ENCODE assay signal across 9 mouse cellular contexts in genomic region chr2:180126195-180126594, GRCm38 (mm10). TPM values are rescaled to one million over a fixed set of nuclear protein-coding genes. Genes with fewer than 3 reads are reported as not detected.
DNase-seq lines count a peak whose midpoint lies in the region; ATAC-seq and TF ChIP-seq lines count a peak whose summit lies in the region.
"Had no signal": no experiment of that assay in that cellular context is flagged by ENCODE, and none has a peak within 500 bp of the region (broad histone marks: within the 10 kb centered on the region; RNA-seq: fewer than 3 reads in every experiment).

No protein-coding gene starts in this region.

- whole genome bisulfite sequencing in kidney, embryonic 14.5 days = 18% methylated on average over 4 of the region's 4 CpGs
- WGBS in bone marrow, adult 2 months = 3% methylated on average over 4 of the region's 4 CpGs
- 17% methylated on average over 4 of the region's 4 CpGs for whole genome bisulfite sequencing in stomach, embryonic 14.5 days
- 24% methylated on average over 4 of the region's 4 CpGs for WGBS in forebrain, embryonic 10.5 days

- H3K36me3 ChIP-seq in kidney, embryonic 14.5 days (ENCODE audit: control insufficient read depth, insufficient read depth, low read length) = no peaks in the 10 kb centered on the region; the same call in 1 of the 2 replicates
- no peaks in the 10 kb centered on the region for H3K36me3 ChIP-seq in stomach, embryonic 14.5 days (ENCODE audit: control insufficient read depth, insufficient read depth, low read length)
- peaks cover 10% of the 10 kb centered on the region for H3K36me3 ChIP-seq in forebrain, embryonic 10.5 days (replicated peaks)

- no peak overlapping the region for H3K4me2 ChIP-seq in kidney, embryonic 14.5 days (replicated peaks; ENCODE audit: low read depth, low read length)
- no peak overlapping the region for H3K4me2 ChIP-seq in stomach, embryonic 14.5 days (replicated peaks; ENCODE audit: low read depth, low read length)

- H3K27me3 ChIP-seq in kidney, embryonic 14.5 days (ENCODE audit: control insufficient read depth, insufficient read depth, low read length) = no peaks in the 10 kb centered on the region
- H3K27me3 ChIP-seq in stomach, embryonic 14.5 days (ENCODE audit: control insufficient read depth, insufficient read depth, low read length) = no peaks in the 10 kb centered on the region
- no peaks in the 10 kb centered on the region for H3K27me3 ChIP-seq in forebrain, embryonic 10.5 days (ENCODE audit: poor library complexity, severe bottlenecking)

- H3K27ac ChIP-seq in kidney, embryonic 14.5 days (ENCODE audit: low read depth, low read length) = no peak overlapping the region
- peak overlapping the region; percentile 5; the same call in 1 of the 2 replicates for H3K27ac ChIP-seq in bone marrow, adult 2 months (ENCODE audit: control insufficient read depth, insufficient read depth, low read depth, low read length, poor library complexity)
- H3K27ac ChIP-seq in stomach, embryonic 14.5 days (ENCODE audit: low read length) = 0 out of 2 replicates have a peak overlapping the region, but pooled peaks have one; percentile 10
- no peak overlapping the region for H3K27ac ChIP-seq in forebrain, embryonic 10.5 days

- H3K9me3 ChIP-seq in kidney, embryonic 14.5 days (ENCODE audit: control insufficient read depth, low read length) = peaks cover 4% of the 10 kb centered on the region; the same call in 1 of the 2 replicates
- no peaks in the 10 kb centered on the region for H3K9me3 ChIP-seq in stomach, embryonic 14.5 days (ENCODE audit: control insufficient read depth, low read depth, low read length)
- no peaks in the 10 kb centered on the region for H3K9me3 ChIP-seq in forebrain, embryonic 10.5 days

- DNase-seq in kidney, postnatal 10 days = peak; percentile 32
- peak; percentile 91 for DNase-seq in Muller cell, postnatal 12 days (ENCODE audit: inconsistent ontology term)
- no peak for DNase-seq in forebrain, embryonic 10.5 days (ENCODE audit: extremely low spot score, low spot score)

- peaks cover 7% of the 10 kb centered on the region; the same call in 1 of the 2 replicates for H3K4me1 ChIP-seq in kidney, embryonic 14.5 days (ENCODE audit: control insufficient read depth, insufficient read depth, low read length)
- H3K4me1 ChIP-seq in bone marrow, adult 2 months (ENCODE audit: control insufficient read depth, insufficient read depth, low read length) = peaks cover 4% of the 10 kb centered on the region; the same call in 1 of the 2 replicates
- H3K4me1 ChIP-seq in stomach, embryonic 14.5 days (ENCODE audit: control insufficient read depth, insufficient read depth, low read length) = peaks cover 16% of the 10 kb centered on the region
- H3K4me1 ChIP-seq in forebrain, embryonic 10.5 days = peaks cover 29% of the 10 kb centered on the region

- no peak overlapping the region for H3K9ac ChIP-seq in kidney, embryonic 14.5 days (ENCODE audit: low read depth, low read length)
- H3K9ac ChIP-seq in stomach, embryonic 14.5 days (replicated peaks; ENCODE audit: low read depth, low read length) = no peak overlapping the region

- no peak for ATAC-seq in kidney, embryonic 14.5 days (ENCODE audit: low FRiP score, low TSS enrichment)
- peak; percentile 23 to 42; a peak in 1 of 4 replicates for ATAC-seq in hematopoietic stem cell, adult 5-6 weeks (replicated peaks in 1 of 2; ENCODE audit: insufficient read depth in 1 of 2, low FRiP score in 2 of 2, low TSS enrichment in 1 of 2, low read depth in 1 of 2, poor library complexity in 2 of 2, severe bottlenecking in 2 of 2)
- peak; percentile 23; the same call in 1 of the 2 replicates for ATAC-seq in stomach, embryonic 14.5 days (ENCODE audit: insufficient number of reproducible peaks, insufficient read depth, low FRiP score, low read depth)
- no peak for ATAC-seq in inflammation-experienced regulatory T-cells, adult 6 months

- no peak for TF ChIP-seq CTCF in bone marrow, adult 2 months (IDR thresholded peaks at IDR 0.05; ENCODE audit: control insufficient read depth, insufficient read depth, low read length)

- no peak for TF ChIP-seq POLR2A in bone marrow, adult 2 months (IDR thresholded peaks at IDR 0.05; ENCODE audit: borderline replicate concordance, control insufficient read depth, low read depth, low read length)

- no peak overlapping the region for H3K4me3 ChIP-seq in kidney, embryonic 14.5 days (ENCODE audit: low read length)
- no peak overlapping the region for H3K4me3 ChIP-seq in bone marrow, adult 2 months (replicated peaks; ENCODE audit: control insufficient read depth, low read depth, low read length)
- H3K4me3 ChIP-seq in stomach, embryonic 14.5 days (ENCODE audit: low read depth, low read length) = no peak overlapping the region
- no peak overlapping the region for H3K4me3 ChIP-seq in forebrain, embryonic 10.5 days

RNA-seq across cellular contexts. Expression of gene Osbpl2, which starts 7.1 kb away (rescaled TPM):
- 18.4 and 34.4 TPM in 2 replicates for polyA plus RNA-seq in kidney, embryonic 14.5 days (2014; fragmentation: Nextera tagmentation; extraction: Ambion mirVana)
- 10.2 and 14.2 TPM in 2 replicates for polyA plus RNA-seq in bone marrow, adult 2 months (2011; ENCODE audit: insufficient read depth, insufficient read length, low replicate concordance, missing spikeins)
- total RNA-seq in hematopoietic stem cell, adult 5-6 weeks (2017) = 35.1 and 36.2 TPM in 2 replicates
- polyA plus RNA-seq in stomach, embryonic 14.5 days (2014; fragmentation: Nextera tagmentation; extraction: Ambion mirVana) = 37.1 and 38.2 TPM in 2 replicates
- polyA plus RNA-seq in forebrain, embryonic 10.5 days (2016; fragmentation: Nextera tagmentation; extraction: Ambion mirVana) = 23.9 and 26.2 TPM in 2 replicates
- 10 to 100 TPM; 20.2 to 23.7 (median 21.9) TPM for polyA plus RNA-seq in inflammation-experienced regulatory T-cells, adult 6 months (2017; shearing (Covaris generic))

RNA-seq across cellular contexts. Expression of gene Hrh3, which starts 21.9 kb away (rescaled TPM):
- not detected in 2 replicates for polyA plus RNA-seq in kidney, embryonic 14.5 days (2014; fragmentation: Nextera tagmentation; extraction: Ambion mirVana)
- not detected in 2 replicates for polyA plus RNA-seq in bone marrow, adult 2 months (2011; ENCODE audit: insufficient read depth, insufficient read length, low replicate concordance, missing spikeins)
- total RNA-seq in hematopoietic stem cell, adult 5-6 weeks (2017) = not detected in 2 replicates
- not detected in 2 replicates for polyA plus RNA-seq in stomach, embryonic 14.5 days (2014; fragmentation: Nextera tagmentation; extraction: Ambion mirVana)
- polyA plus RNA-seq in forebrain, embryonic 10.5 days (2016; fragmentation: Nextera tagmentation; extraction: Ambion mirVana) = 1.1 and 1.3 TPM in 2 replicates
- polyA plus RNA-seq in inflammation-experienced regulatory T-cells, adult 6 months (2017; shearing (Covaris generic)) = not detected
- polyA plus RNA-seq: spleen, adult 2 months had no signal

RNA-seq across cellular contexts. Expression of gene Adrm1, which starts 45.1 kb away (rescaled TPM):
- 159 and 160 TPM in 2 replicates for polyA plus RNA-seq in kidney, embryonic 14.5 days (2014; fragmentation: Nextera tagmentation; extraction: Ambion mirVana)
- polyA plus RNA-seq in bone marrow, adult 2 months (2011; ENCODE audit: insufficient read depth, insufficient read length, low replicate concordance, missing spikeins) = 45.5 and 50.2 TPM in 2 replicates
- total RNA-seq in hematopoietic stem cell, adult 5-6 weeks (2017) = 35.0 and 45.6 TPM in 2 replicates
- 134 and 138 TPM in 2 replicates for polyA plus RNA-seq in stomach, embryonic 14.5 days (2014; fragmentation: Nextera tagmentation; extraction: Ambion mirVana)
- 271 and 281 TPM in 2 replicates for polyA plus RNA-seq in forebrain, embryonic 10.5 days (2016; fragmentation: Nextera tagmentation; extraction: Ambion mirVana)
- polyA plus RNA-seq in inflammation-experienced regulatory T-cells, adult 6 months (2017; shearing (Covaris generic)) = 100 to 1,000 TPM in 1 of 3 experiments, 10 to 100 TPM in 2; 85.6 to 103 (median 86.1) TPM

RNA-seq across cellular contexts. Expression of gene Mtg2, which starts 55.8 kb away (rescaled TPM):
- polyA plus RNA-seq in kidney, embryonic 14.5 days (2014; fragmentation: Nextera tagmentation; extraction: Ambion mirVana) = 24.6 and 28.6 TPM in 2 replicates
- 3.5 and 8.2 TPM in 2 replicates for polyA plus RNA-seq in bone marrow, adult 2 months (2011; ENCODE audit: insufficient read depth, insufficient read length, low replicate concordance, missing spikeins)
- total RNA-seq in hematopoietic stem cell, adult 5-6 weeks (2017) = 17.3 and 22.5 TPM in 2 replicates
- 25.2 and 27.8 TPM in 2 replicates for polyA plus RNA-seq in stomach, embryonic 14.5 days (2014; fragmentation: Nextera tagmentation; extraction: Ambion mirVana)
- polyA plus RNA-seq in forebrain, embryonic 10.5 days (2016; fragmentation: Nextera tagmentation; extraction: Ambion mirVana) = 34.0 and 35.2 TPM in 2 replicates
- 10 to 100 TPM; 28.5 to 51.3 (median 40.1) TPM for polyA plus RNA-seq in inflammation-experienced regulatory T-cells, adult 6 months (2017; shearing (Covaris generic))

Comparison
In these comparisons a context has a peak if more than half of its experiments do, and no peak if none do; other contexts are left out.
1. ATAC-seq: peak in hematopoietic stem cell, adult 5-6 weeks (2 of 2) and stomach, embryonic 14.5 days (single experiment); none in kidney, embryonic 14.5 days (single experiment) and inflammation-experienced regulatory T-cells, adult 6 months (single experiment).
2. H3K27ac ChIP-seq: peak in bone marrow, adult 2 months (single experiment) and stomach, embryonic 14.5 days (single experiment); none in kidney, embryonic 14.5 days (single experiment) and forebrain, embryonic 10.5 days (single experiment).